Mouse (Mus musculus) spleen, postnatal 10 days (tissue): ENCODE data around the gene Fam32a.

Experiments used
- DNase-seq, 2 experiments: peaks; one replicate each; pipeline ENCODE4 v3.0.0; 2021 to 2022; ENCODE audit warnings: low spot score in 2 of 2

Gene Fam32a

DNA sequence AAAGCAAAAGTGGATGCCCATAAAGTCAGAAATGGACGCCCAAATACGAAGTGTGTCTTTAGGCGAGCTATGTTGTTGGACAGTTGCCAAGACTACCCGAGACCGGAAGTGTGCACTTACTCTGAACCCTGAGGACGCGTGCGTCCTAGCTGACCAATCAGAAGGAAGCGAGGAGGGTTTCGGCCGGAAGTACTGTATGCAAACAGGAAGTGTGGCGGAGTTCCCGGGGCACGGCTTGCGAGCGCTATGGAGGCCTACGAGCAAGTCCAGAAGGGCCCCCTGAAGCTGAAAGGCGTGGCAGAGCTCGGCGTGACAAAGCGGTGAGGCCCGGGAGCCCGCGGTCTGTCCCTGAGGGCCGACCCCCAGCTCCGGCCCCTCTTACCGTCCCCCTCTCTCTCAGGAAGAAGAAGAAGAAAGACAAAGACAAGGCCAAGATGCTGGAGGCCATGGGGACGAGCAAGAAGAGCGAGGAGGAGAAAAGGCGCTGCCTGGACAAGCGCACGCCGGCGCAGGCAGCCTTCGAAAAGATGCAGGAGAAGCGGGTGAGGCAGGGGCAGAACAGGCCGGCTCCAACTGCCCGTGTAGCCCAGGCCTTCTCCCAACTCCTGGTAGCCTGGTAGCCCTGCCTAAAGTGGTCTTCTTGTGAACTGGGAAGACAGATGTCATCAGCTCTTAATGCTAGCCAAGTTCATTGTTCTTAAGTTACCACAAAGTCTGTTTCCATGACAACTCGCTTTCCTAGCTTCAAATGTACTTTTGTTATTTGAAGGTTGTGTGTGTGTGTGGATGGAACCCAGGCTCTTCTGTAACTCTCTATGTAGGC, at the start of gene Fam32a:
TSS of gene Fam32a (plus strand) at position 190 of the 823 bp plus-strand sequence.
- DNase-seq: peak; percentile 69 to 91

DNA sequence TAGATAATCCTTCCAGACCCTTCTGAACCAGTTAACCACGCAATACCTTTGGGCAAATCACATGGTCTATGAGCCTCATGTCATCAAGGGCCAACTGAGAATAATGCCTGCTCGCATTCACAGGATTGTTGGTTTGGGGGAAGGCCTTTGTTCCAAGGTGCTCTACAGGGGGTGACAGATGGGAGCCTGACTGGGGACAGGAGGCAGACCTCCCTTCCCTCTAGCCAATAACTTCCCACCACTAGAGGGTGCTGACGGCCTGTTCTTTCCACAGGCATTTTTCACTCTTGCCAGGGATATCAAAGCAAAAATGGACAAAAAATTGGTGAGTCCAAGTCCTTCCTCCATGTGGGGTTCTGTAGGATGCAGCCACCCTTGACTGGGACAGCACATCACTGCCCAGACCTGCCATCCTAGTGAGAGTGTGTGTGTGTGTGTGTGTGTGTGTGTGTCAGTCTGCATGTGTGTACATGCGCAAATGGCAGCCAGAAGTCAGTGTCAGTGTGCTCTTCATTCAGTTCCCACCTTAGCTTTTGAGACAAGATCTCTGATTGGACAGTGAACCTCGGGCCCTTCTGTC, 42.1 kb upstream of the Fam32a start:
- peak; percentile 60 to 85 for DNase-seq

GRCm38 (mm10) chr8:72183554-72184202, 35.9 kb upstream of the Fam32a start:
- peak in 1 of 2 experiments; percentile 45 for DNase-seq

GRCm38 (mm10) chr8:72187793-72188331, 31.7 kb upstream of the Fam32a start:
- DNase-seq: no peak

DNA sequence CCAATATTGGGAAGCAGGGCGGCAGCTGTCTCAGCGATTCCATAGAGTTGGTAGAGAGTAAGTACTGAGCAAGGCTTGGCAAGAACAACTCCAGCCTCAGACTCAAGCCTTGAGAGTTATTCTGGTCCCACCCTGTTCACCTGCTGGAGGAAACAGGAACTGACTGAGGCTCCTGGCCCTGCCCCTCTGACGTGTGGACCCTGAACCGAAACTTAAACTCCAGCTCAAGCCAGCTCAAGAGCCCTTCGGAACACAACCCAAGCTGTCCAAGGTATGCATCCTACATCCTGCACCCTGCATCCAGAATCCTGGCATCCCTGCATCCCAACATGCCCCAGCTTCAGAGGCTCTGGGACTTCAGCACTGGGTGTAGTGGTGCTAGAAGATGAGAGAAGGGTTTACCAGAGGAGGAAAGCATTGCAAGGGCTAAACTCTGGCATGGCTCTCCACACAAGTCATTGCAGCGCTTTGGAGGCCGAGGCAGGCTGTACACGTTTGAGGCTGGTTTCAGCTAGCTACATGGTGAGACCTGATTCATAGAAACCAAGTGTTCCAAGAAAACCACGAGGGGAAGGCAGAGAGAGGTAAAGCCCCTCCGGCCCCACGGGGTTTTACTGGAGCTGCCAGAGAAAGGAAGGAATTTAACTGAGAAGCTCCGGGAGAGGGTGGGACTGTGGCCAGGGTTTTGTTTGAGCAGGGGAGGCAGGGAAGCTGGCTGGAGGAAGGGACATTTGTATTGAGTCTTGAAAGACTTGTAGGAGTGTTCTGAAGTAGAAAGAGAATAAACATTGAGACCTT, 29.9 kb upstream of the Fam32a start, which contains the start of gene Hsh2d:
TSS of gene Hsh2d (plus strand) at position 222 of the 798 bp plus-strand sequence.
- DNase-seq: peak; percentile 41 to 76

GRCm38 (mm10) chr8:72190215-72190539, 29.4 kb upstream of the Fam32a start:
- DNase-seq: no peak

- no peak for DNase-seq
These were observed 27.5 kb upstream of the Fam32a start for GRCm38 (mm10) chr8:72192065-72192464.

DNA sequence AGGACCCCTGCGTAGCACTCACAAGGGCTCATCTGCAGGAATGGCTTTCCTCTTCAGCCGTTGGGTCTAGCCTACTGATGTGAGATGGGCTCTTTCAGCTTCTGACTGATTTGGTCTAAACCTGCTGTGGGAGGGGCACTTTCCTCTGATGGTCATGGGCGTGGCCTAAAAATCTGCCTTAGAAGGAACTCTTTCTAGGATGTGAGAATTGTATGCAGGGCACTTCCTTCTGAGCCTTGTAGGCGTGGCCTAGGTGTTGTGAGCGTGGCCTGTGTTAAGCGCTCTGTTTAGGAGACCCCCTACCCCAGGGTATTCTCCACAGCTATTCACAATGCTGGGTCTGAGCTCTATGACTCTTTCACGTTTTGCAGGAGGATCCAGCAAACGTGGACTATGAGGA, 21.5 kb upstream of the Fam32a start:
- DNase-seq: no peak

DNA sequence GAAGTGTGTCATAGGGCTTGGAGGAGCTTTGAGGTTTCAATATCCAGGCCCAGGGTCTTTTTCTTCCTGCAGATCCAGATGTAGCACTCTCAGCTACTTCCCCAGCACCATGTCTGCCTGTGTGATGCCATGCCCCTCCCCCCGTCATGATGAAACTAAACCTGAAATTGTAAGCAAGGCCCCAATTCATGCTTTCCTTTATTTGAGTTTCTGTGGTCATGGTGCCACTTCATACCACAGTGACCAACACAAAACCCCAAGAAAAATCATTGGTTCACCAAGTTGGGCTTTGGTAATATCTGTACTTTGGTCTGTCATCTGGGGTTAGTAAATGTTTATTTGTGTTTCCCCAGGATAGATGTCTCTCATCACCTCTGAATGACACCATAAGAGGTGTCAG, 10.9 kb upstream of the Fam32a start:
- DNase-seq: no peak

DNA sequence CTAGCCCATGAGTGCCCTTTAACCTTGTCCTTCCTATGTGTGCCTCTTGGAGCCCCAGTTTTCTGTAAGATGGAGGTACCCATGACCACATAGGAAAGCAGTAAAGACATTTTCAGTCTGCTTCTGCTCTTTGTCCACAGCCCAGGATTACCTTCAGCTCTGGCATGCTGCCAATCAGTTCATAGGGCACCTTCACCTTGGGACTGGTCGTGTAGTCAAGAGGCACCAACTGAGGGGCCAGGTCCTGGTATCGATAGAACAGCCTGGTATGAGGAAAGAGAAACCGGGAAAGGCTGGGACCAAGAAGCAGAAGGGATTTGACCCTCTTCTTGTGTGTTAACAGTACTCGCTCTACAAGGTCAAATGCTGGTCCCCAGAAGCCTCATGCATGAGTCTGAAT, 9.3 kb upstream of the Fam32a start:
- DNase-seq: no peak

DNA sequence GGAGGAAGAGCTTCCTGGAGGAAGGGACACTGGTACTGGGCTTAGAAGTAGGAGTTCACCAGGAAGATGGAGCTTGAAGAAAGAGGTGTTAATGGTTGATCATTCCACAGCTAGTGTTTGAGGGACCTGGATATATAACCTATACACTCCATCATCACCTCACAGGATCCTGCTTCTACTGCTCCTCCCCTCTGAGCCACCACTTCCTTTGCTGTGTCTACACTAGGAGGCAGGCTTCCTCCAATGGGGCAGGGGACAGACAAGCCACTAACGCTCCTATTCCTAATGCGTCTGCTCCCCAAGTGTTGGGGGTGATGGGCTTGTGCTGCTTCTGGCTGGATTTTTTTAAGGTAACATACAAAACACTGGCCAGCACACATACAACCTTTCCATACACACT, 8.8 kb upstream of the Fam32a start:
- DNase-seq: no peak

- DNase-seq: no peak
These were observed 7.7 kb upstream of the Fam32a start for GRCm38 (mm10) chr8:72211846-72212245.

DNA sequence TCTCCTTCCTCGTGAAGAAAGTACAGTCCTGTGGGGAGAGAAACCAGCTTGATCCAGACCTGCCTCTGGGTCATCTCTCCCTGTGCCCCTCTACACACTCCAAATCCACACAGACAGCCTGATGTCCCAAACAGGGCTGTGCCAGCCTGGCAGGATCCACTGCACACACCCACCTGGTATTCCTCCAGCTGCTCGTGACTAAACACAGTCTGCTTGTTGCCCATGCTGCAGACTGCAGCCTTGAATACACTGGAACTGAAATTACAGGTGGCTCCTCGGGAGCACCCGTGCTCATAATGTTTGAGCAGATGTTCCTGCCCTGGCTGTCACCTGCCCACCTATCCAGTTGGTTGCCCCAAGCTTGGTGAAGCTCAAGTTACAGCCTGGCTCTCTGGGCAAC, 6.8 kb upstream of the Fam32a start, which contains the start of gene Cib3:
TSS of gene Cib3 (minus strand) at position 87 of the 400 bp plus-strand sequence.
- no peak for DNase-seq

- DNase-seq: no peak
These were observed 6.0 kb upstream of the Fam32a start, which contains the start of gene Gm11034 for GRCm38 (mm10) chr8:72213536-72213935. Gene Gm11034 (minus strand): TSS chr8:72213636.

GRCm38 (mm10) chr8:72215060-72215459, 4.5 kb upstream of the Fam32a start:
- DNase-seq: peak in 1 of 2 experiments; percentile 61

GRCm38 (mm10) chr8:72215871-72216270, 3.7 kb upstream of the Fam32a start:
- DNase-seq: no peak

- DNase-seq: no peak
These were observed 569 bp upstream of the Fam32a start for GRCm38 (mm10) chr8:72218781-72219540.

- DNase-seq: no peak
These were observed 1.2 kb downstream of the Fam32a start for GRCm38 (mm10) chr8:72220758-72221157.

GRCm38 (mm10) chr8:72222656-72223055, 3.1 kb downstream of the Fam32a start:
- no peak for DNase-seq

GRCm38 (mm10) chr8:72239499-72240402, 20.2 kb downstream of the Fam32a start, which contains the start of gene Ap1m1:
Gene Ap1m1 (plus strand): TSS chr8:72240018.
- DNase-seq: peak; percentile 97 to 99
